Mouse (Mus musculus): ENCODE data around the gene Mup3. TPM values are rescaled to one million over a fixed set of nuclear protein-coding genes. Genes with fewer than 3 reads are reported as not detected.
A peak's percentile ranks its signal among the peaks of the same experiment; 100 is the strongest.
"Not testable (repeated sequence)": the region's sequence is repeated elsewhere in the genome, so short reads cannot be mapped to it uniquely, and the experiment has no call there.

The Mup3 gene
- polyA plus RNA-seq (2012; rRNA removed), result not detected in 2 replicates

DNA sequence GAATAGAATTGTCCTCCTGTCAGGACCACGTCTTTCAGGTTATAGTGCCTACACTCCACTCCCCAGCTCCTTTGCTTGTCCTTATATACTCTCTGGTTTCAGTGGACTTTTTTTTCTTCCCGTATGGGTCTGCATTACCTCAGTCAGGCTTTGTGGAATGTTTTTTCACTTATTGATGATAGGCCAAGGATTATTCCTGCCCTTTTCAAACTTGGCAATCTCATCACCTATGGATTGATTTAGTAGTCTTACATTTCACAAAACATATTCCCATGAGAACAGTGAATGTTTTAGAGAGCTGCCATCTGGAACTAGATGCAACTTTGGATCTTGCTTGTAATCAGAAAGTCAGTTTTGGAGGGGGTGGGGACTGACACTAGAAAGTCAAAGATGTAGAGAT is at the start of gene Mup3:
Gene Mup3 (minus strand): TSS at position 102 of the 400 bp plus-strand sequence.
- Histone ChIP-seq H3K27me3 (ENCODE audit: control insufficient read depth, insufficient read depth, low read length) (no peaks in the 10 kb centered on the region), H3K4me1 (ENCODE audit: control insufficient read depth, insufficient read depth, insufficient read length) (no peaks in the 10 kb centered on the region), H3K36me3 (ENCODE audit: control insufficient read depth, insufficient read depth, low read length) (no peaks in the 10 kb centered on the region), H3K27ac (ENCODE audit: insufficient read depth, low read length) (no peak within 1 kb of the TSS), H3K4me3 (ENCODE audit: extremely low read depth, insufficient read depth, insufficient read length) (no peak within 1 kb of the TSS)
- DNase-seq (ENCODE audit: low read depth in 1 of 2, low spot score in 2 of 2), result no peak
- no peak for TF ChIP-seq CTCF (IDR thresholded peaks at IDR 0.05; ENCODE audit: extremely low read depth, insufficient read depth, insufficient read length, insufficient replicate concordance)
- no peak for TF ChIP-seq POLR2A (IDR thresholded peaks at IDR 0.05; ENCODE audit: low read depth, low read length)
- WGBS, result 71% methylated on average over 2 of the region's 2 CpGs

DNA sequence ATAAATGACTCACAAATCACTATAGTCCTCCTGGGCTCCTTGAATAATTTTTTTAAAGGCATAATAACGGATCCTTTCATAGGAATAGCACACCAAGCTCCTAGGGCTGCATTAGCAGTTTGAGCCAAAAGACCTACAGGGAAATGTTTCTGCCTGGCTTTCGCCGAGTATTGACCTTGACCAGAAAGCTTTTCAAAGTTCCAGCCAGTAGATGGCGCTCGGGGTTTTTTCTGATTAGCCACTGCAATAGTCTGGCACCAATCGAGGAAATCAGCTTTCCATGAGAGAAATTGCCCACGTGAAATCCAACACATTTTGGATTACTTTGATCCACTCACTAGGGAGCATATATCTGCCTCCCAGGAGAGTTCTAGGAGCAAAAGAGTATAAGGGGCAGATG is 46.6 kb upstream of the Mup3 start:
- no peak overlapping the region for H3K4me3 ChIP-seq (ENCODE audit: extremely low read depth, insufficient read depth, insufficient read length)
- no peaks in the 10 kb centered on the region for H3K36me3 ChIP-seq (ENCODE audit: control insufficient read depth, insufficient read depth, low read length)
- no peaks in the 10 kb centered on the region for H3K27me3 ChIP-seq (ENCODE audit: control insufficient read depth, insufficient read depth, low read length)
- TF ChIP-seq CTCF (IDR thresholded peaks at IDR 0.05; ENCODE audit: extremely low read depth, insufficient read depth, insufficient read length, insufficient replicate concordance) (no peak), POLR2A (IDR thresholded peaks at IDR 0.05; ENCODE audit: low read depth, low read length) (no peak)
- 66% methylated on average over 7 of the region's 7 CpGs for WGBS
- H3K27ac ChIP-seq (ENCODE audit: insufficient read depth, low read length), result no peak overlapping the region
- no peaks in the 10 kb centered on the region for H3K4me1 ChIP-seq (ENCODE audit: control insufficient read depth, insufficient read depth, insufficient read length)
- DNase-seq (ENCODE audit: low read depth in 1 of 2, low spot score in 2 of 2), result peak in 1 of 2 experiments; percentile 16

DNA sequence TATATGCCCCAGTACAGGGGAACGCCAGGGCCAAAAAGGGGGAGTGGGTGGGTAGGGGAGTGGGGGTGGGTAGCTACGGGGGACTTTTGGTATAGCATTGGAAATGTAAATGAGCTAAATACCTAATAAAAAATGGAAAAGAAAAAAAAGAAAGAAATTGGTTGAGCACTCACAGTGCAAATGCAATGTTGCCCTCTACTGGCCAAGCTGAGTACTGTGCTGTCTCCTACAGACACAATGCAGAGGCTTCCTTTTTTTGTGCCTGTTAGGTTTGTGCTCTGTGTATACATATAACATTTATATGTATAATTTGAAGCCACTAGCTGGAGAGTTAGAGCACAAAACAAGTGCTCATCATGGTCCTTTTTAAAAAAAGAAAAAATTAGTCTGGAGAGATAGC is 16.2 kb upstream of the Mup3 start:
- H3K27me3 ChIP-seq (ENCODE audit: control insufficient read depth, insufficient read depth, low read length); H3K4me3 ChIP-seq (ENCODE audit: extremely low read depth, insufficient read depth, insufficient read length); H3K4me1 ChIP-seq (ENCODE audit: control insufficient read depth, insufficient read depth, insufficient read length); H3K27ac ChIP-seq (ENCODE audit: insufficient read depth, low read length); H3K36me3 ChIP-seq (ENCODE audit: control insufficient read depth, insufficient read depth, low read length); DNase-seq (ENCODE audit: low read depth in 1 of 2, low spot score in 2 of 2): not testable (repeated sequence)
- whole genome bisulfite sequencing, result 67% methylated on average over 2 of the region's 2 CpGs

DNA sequence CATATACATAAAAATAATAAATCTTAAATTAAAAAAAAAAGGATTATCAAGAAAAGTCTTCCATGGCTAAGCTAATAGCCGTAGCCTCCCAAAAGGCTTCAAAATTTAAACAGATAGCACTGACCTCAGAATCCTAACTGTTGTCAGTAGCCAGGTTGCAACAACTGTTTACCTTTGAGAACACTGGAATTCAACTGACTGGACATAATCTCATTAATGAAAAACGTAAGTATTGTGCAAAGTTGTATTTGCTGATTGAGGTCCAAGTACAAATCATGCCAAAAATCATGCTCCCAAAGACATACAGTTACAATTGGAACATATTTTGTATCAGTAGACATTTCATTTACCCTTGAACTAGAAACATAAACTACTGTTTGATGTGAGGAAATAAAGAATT is 811 bp upstream of the Mup3 start:
- no peak for DNase-seq (ENCODE audit: low read depth in 1 of 2, low spot score in 2 of 2)

DNA sequence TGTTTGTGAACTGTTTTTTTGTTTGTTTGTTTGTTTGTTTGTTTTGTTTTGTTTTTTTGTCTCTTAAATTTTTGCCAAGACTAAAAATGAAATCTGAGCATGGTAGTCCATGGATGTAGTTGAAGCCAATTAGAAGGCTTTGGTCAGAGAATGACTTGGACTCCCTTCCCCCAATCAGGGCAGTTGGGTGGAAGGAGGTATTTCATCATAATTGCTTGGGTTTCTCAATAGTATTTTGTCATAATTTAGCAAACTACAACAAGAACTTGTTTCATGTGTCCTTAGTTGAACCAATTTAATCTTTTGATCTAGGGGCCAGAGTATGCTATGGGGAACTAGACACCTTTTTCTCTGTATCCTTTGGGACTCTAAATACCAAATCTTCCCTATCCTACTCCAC is 4.4 kb downstream of the Mup3 start:
- Histone ChIP-seq H3K27ac (ENCODE audit: insufficient read depth, low read length) (no peak overlapping the region), H3K4me1 (ENCODE audit: control insufficient read depth, insufficient read depth, insufficient read length) (no peaks in the 10 kb centered on the region), H3K27me3 (ENCODE audit: control insufficient read depth, insufficient read depth, low read length) (no peaks in the 10 kb centered on the region), H3K36me3 (ENCODE audit: control insufficient read depth, insufficient read depth, low read length) (no peaks in the 10 kb centered on the region), H3K4me3 (ENCODE audit: extremely low read depth, insufficient read depth, insufficient read length) (no peak overlapping the region)
- no peak for DNase-seq (ENCODE audit: low read depth in 1 of 2, low spot score in 2 of 2)
- TF ChIP-seq POLR2A (IDR thresholded peaks at IDR 0.05; ENCODE audit: low read depth, low read length) (no peak), CTCF (IDR thresholded peaks at IDR 0.05; ENCODE audit: extremely low read depth, insufficient read depth, insufficient read length, insufficient replicate concordance) (no peak)

More for the DNA sequence above, 811 bp upstream of the Mup3 start:
- 80% methylated on average over 2 of the region's 2 CpGs for WGBS
- Histone ChIP-seq H3K27ac (ENCODE audit: insufficient read depth, low read length) (no peak overlapping the region), H3K27me3 (ENCODE audit: control insufficient read depth, insufficient read depth, low read length) (no peaks in the 10 kb centered on the region), H3K36me3 (ENCODE audit: control insufficient read depth, insufficient read depth, low read length) (no peaks in the 10 kb centered on the region), H3K4me1 (ENCODE audit: control insufficient read depth, insufficient read depth, insufficient read length) (no peaks in the 10 kb centered on the region), H3K4me3 (ENCODE audit: extremely low read depth, insufficient read depth, insufficient read length) (no peak overlapping the region)
- TF ChIP-seq CTCF (IDR thresholded peaks at IDR 0.05; ENCODE audit: extremely low read depth, insufficient read depth, insufficient read length, insufficient replicate concordance), result no peak
- no peak for TF ChIP-seq POLR2A (IDR thresholded peaks at IDR 0.05; ENCODE audit: low read depth, low read length)

DNA sequence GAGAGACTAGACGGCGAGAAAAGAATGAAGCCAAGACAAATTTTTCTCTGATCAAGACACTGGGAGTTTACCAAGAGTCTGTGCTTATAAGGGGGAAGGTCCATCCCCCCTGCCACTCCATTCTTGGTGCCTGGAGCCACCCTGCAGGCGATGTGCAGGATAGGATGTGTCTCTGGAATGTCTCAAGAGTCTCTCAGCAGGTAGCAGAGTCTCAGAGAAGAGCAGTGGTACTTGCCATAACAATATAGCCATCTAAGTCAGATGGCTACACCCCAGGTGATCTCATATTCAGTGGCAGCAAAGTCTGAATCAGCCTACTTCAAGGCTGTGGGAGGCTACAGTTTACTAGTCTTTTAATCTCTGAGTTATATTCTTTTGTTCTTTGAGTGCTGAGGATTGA is 12.0 kb downstream of the Mup3 start:
- Histone ChIP-seq H3K4me3 (ENCODE audit: extremely low read depth, insufficient read depth, insufficient read length) (no peak overlapping the region), H3K4me1 (ENCODE audit: control insufficient read depth, insufficient read depth, insufficient read length) (no peaks in the 10 kb centered on the region), H3K27me3 (ENCODE audit: control insufficient read depth, insufficient read depth, low read length) (no peaks in the 10 kb centered on the region), H3K36me3 (ENCODE audit: control insufficient read depth, insufficient read depth, low read length) (no peaks in the 10 kb centered on the region), H3K27ac (ENCODE audit: insufficient read depth, low read length) (no peak overlapping the region)
- no peak for DNase-seq (ENCODE audit: low read depth in 1 of 2, low spot score in 2 of 2)
- 68% methylated on average over 3 of the region's 3 CpGs for WGBS
- TF ChIP-seq POLR2A (IDR thresholded peaks at IDR 0.05; ENCODE audit: low read depth, low read length) (no peak), CTCF (IDR thresholded peaks at IDR 0.05; ENCODE audit: extremely low read depth, insufficient read depth, insufficient read length, insufficient replicate concordance) (no peak)

DNA sequence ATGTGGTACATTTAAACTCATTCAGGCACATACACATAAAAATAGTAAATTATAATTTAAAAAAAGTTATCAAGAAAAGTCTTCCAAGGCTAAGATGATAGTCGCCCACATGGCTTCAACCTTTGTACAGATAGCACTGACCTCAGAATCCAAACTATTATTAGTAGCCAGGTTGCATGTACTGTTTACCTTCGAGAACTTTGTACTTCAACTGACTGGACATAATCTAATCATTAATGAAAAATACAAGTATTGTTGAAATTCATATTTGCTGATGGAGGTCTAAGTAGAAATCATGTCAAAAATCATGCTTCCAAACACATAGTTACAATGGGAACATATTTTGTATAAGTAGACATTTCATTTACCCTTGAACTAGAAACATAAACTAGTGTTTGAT is 32.4 kb downstream of the Mup3 start:
- not testable (repeated sequence) for H3K27ac ChIP-seq (ENCODE audit: insufficient read depth, low read length); H3K4me1 ChIP-seq (ENCODE audit: control insufficient read depth, insufficient read depth, insufficient read length); H3K4me3 ChIP-seq (ENCODE audit: extremely low read depth, insufficient read depth, insufficient read length); H3K36me3 ChIP-seq (ENCODE audit: control insufficient read depth, insufficient read depth, low read length); H3K27me3 ChIP-seq (ENCODE audit: control insufficient read depth, insufficient read depth, low read length); DNase-seq (ENCODE audit: low read depth in 1 of 2, low spot score in 2 of 2)
- WGBS, result 82% methylated on average over 2 of the region's 2 CpGs

DNA sequence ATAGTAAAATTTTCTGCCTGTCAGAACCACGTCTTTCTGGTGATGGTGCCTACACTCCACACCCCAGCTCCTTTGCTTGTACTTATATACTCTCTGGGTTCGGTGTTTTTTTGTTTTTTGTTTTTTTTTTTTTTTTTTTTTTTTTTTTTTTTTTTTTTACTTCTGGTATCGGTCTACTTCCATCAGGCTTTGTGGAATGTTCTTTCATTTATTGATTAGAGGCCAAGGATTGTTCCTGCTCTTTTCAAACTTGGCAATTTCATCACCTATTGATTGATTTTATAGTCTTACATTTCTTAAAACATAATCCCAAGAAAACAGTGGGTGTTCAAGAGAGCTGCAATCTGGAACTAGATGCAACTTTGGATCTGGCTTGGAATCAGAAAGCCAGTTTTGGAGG is 33.1 kb downstream of the Mup3 start, which contains the start of gene Mup20:
Gene Mup20 (minus strand): TSS at position 101 of the 400 bp plus-strand sequence.
- not testable (repeated sequence) for H3K36me3 ChIP-seq (ENCODE audit: control insufficient read depth, insufficient read depth, low read length); H3K27me3 ChIP-seq (ENCODE audit: control insufficient read depth, insufficient read depth, low read length); DNase-seq (ENCODE audit: low read depth in 1 of 2, low spot score in 2 of 2); H3K4me1 ChIP-seq (ENCODE audit: control insufficient read depth, insufficient read depth, insufficient read length); H3K4me3 ChIP-seq (ENCODE audit: extremely low read depth, insufficient read depth, insufficient read length); H3K27ac ChIP-seq (ENCODE audit: insufficient read depth, low read length)
- WGBS, result 71% methylated on average over 3 of the region's 3 CpGs

Other genes with a start within 250 kb of the Mup3 start
- not detected in 2 replicates for gene Mup20, start 33.2 kb downstream of the Mup3 start, polyA plus RNA-seq (2012; rRNA removed)
- gene Mup21, start 63.5 kb upstream of the Mup3 start, polyA plus RNA-seq (2012; rRNA removed), result not detected in 2 replicates
- 0.07 and 0.11 TPM in 2 replicates for gene Zfp37, start 143.7 kb upstream of the Mup3 start, polyA plus RNA-seq (2012; rRNA removed)
- gene Slc31a2, start 175.2 kb upstream of the Mup3 start, polyA plus RNA-seq (2012; rRNA removed), result 12.4 and 14.0 TPM in 2 replicates